Mouse (Mus musculus) thymus, adult 2 months (tissue): ENCODE data around the gene Zfand3.

Experiments
- CTCF ChIP-seq: fragments of 200-500 bp; IDR thresholded peaks from 2 replicates; pipeline ENCODE4 v1.5.1; 2012; ENCODE audit warnings: mild to moderate bottlenecking, control low read depth, low read length, moderate library complexity, borderline replicate concordance; ENCODE audit not compliant: control insufficient read depth, poor library complexity, insufficient read depth; ENCODE audit errors: extremely low read depth
- POLR2A ChIP-seq: fragments of 200-500 bp; IDR thresholded peaks from 2 replicates; pipeline ENCODE4 v1.6.1; 2012; ENCODE audit warnings: mild to moderate bottlenecking, low read length, control low read depth, moderate library complexity; ENCODE audit not compliant: control insufficient read depth, poor library complexity, insufficient read depth; ENCODE audit errors: extremely low read depth

- no peak for TF ChIP-seq CTCF
- TF ChIP-seq POLR2A, result no peak
Measured at GRCm38 (mm10) chr17:30099670-30100069, 95.1 kb downstream of the Zfand3 start.
